Mouse (Mus musculus): Measurements from ENCODE around the gene Mrpl52. TPM values are rescaled to one million over a fixed set of nuclear protein-coding genes. Genes with fewer than 3 reads are reported as not detected.

Mrpl52 gene
- polyA plus RNA-seq, 1 experiment: 128 TPM

GRCm38 (mm10) chr14:54463108-54463958 is 36.6 kb downstream of the Mrpl52 start:
- TF ChIP-seq POLR2A (IDR thresholded peaks at IDR 0.05; ENCODE audit: extremely low read depth, insufficient read depth, low read length) (no peak), CTCF (IDR thresholded peaks at IDR 0.05; ENCODE audit: extremely low read depth, insufficient read depth, low read length) (no peak)
- no peak overlapping the region for H3K27ac ChIP-seq (ENCODE audit: insufficient read depth, low read length)
- peak overlapping the region; percentile 45 for H3K4me3 ChIP-seq (ENCODE audit: insufficient read depth, low read length)
- no peaks in the 10 kb centered on the region for H3K4me1 ChIP-seq (ENCODE audit: control insufficient read depth, insufficient read depth, low read length)

DNA sequence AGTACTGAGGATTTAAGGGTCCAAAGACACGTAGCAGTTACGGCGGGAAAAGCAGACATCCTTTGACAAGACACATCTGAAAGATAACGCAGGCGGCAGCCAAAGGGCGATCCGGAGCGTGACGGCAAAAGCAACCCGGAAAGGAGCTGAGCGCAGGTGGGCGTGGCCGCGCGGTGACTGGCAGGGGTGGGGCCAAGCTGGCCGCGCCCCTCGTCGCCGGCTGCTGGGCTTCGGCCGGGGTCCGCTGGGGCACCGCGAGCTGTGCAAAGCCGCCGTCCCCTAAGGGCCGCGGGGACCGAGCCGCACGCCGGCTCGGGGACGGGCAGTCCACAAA is 37.2 kb downstream of the Mrpl52 start, which contains the start of gene Lrp10:
TSS of gene Lrp10 (plus strand) at position 179 of the 334 bp plus-strand sequence.
- H3K27ac ChIP-seq (ENCODE audit: insufficient read depth, low read length): peak within 1 kb of the TSS; percentile 19; the same call in 1 of the 2 replicates
- H3K4me1 ChIP-seq (ENCODE audit: control insufficient read depth, insufficient read depth, low read length): no peaks in the 10 kb centered on the region
- H3K4me3 ChIP-seq (ENCODE audit: insufficient read depth, low read length): peak within 1 kb of the TSS; percentile 45
- TF ChIP-seq POLR2A (IDR thresholded peaks at IDR 0.05; ENCODE audit: extremely low read depth, insufficient read depth, low read length): peak; percentile 70
- TF ChIP-seq CTCF (IDR thresholded peaks at IDR 0.05; ENCODE audit: extremely low read depth, insufficient read depth, low read length): no peak

- H3K4me3 ChIP-seq (ENCODE audit: insufficient read depth, low read length): peak overlapping the region; percentile 45
- H3K27ac ChIP-seq (ENCODE audit: insufficient read depth, low read length): peak overlapping the region; percentile 19; the same call in 1 of the 2 replicates
- TF ChIP-seq POLR2A (IDR thresholded peaks at IDR 0.05; ENCODE audit: extremely low read depth, insufficient read depth, low read length) (no peak), CTCF (IDR thresholded peaks at IDR 0.05; ENCODE audit: extremely low read depth, insufficient read depth, low read length) (peak; percentile 56)
- H3K4me1 ChIP-seq (ENCODE audit: control insufficient read depth, insufficient read depth, low read length): no peaks in the 10 kb centered on the region
Observed at GRCm38 (mm10) chr14:54464293-54465005, 37.7 kb downstream of the Mrpl52 start.

- H3K27ac ChIP-seq (ENCODE audit: insufficient read depth, low read length): no peak overlapping the region
- TF ChIP-seq POLR2A (IDR thresholded peaks at IDR 0.05; ENCODE audit: extremely low read depth, insufficient read depth, low read length): no peak
- no peak for TF ChIP-seq CTCF (IDR thresholded peaks at IDR 0.05; ENCODE audit: extremely low read depth, insufficient read depth, low read length)
- no peak overlapping the region for H3K4me3 ChIP-seq (ENCODE audit: insufficient read depth, low read length)
- H3K4me1 ChIP-seq (ENCODE audit: control insufficient read depth, insufficient read depth, low read length): no peaks in the 10 kb centered on the region
Observed at GRCm38 (mm10) chr14:54471467-54471866, 44.8 kb downstream of the Mrpl52 start.

- Histone ChIP-seq H3K4me3 (ENCODE audit: insufficient read depth, low read length) (no peak overlapping the region), H3K27ac (ENCODE audit: insufficient read depth, low read length) (no peak overlapping the region)
Observed at GRCm38 (mm10) chr14:54472671-54473070, 46.0 kb downstream of the Mrpl52 start.

DNA sequence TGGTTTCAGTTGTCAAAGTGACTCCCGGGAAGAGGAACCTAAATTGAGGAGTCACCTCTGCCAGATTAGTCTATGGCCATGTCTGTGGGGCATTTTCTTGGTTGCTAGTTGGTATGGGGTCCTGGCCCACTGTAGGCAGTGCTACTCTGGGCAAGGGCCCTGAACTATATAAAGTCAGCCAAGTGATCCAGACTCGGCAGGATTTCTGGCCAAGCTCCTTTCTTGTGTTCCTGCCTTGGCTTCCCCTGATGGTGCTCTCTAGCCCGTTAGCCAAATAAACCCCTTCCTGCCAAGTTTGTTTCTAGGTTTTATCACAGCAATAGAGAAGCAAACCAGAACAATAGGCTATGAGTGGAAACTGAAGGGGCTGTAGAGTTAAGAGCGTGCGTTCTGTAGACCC is 48.0 kb downstream of the Mrpl52 start:
- H3K27ac ChIP-seq (ENCODE audit: insufficient read depth, low read length): no peak overlapping the region
- no peaks in the 10 kb centered on the region for H3K4me1 ChIP-seq (ENCODE audit: control insufficient read depth, insufficient read depth, low read length)
- no peak overlapping the region for H3K4me3 ChIP-seq (ENCODE audit: insufficient read depth, low read length)
- TF ChIP-seq CTCF (IDR thresholded peaks at IDR 0.05; ENCODE audit: extremely low read depth, insufficient read depth, low read length) (no peak), POLR2A (IDR thresholded peaks at IDR 0.05; ENCODE audit: extremely low read depth, insufficient read depth, low read length) (no peak)

More at GRCm38 (mm10) chr14:54472671-54473070, 46.0 kb downstream of the Mrpl52 start:
- no peaks in the 10 kb centered on the region for H3K4me1 ChIP-seq (ENCODE audit: control insufficient read depth, insufficient read depth, low read length)
- TF ChIP-seq CTCF (IDR thresholded peaks at IDR 0.05; ENCODE audit: extremely low read depth, insufficient read depth, low read length) (no peak), POLR2A (IDR thresholded peaks at IDR 0.05; ENCODE audit: extremely low read depth, insufficient read depth, low read length) (no peak)

DNA sequence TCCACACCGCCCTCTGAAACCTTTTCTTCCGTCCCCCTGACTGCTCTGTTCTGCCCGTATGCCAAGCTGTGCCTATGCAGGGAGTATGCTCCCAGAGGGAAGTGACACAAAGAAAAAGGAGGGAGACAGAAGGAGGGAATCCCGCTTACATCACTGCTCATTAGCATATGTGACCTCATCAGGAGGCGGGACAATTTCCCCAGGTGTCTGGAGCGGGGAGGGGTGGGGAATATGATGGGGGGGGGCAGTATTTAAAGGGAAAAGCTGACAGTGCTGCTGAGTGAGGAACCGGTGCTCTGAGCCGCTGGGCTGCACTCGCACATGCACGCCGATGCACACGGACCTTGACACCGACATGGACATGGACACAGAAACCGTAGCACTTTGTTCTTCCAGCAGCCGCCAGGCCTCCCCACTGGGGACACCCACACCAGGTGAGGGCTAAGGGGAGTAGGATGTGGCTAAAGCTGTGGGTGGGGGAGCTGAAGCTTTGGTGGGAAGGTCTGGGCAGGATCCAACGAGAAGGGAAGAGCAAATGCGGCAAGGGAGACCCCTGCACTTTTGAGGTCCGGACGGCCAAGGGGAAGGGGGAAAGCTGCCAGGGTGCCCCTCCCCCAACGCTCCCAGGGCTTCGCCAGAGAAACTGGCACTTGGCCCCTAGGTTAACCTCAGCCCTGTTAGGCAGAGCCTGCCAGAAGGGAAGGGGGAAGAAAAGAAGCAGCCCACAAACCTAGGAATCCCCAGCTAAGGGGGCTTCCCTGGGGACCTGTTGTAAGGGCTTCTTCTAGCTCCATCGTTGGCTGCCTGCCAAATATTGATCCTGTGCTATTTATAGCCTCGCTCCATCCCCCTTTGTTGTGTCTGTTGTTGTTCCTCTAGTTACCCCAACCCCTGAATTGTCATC is 49.5 kb downstream of the Mrpl52 start, which contains the start of gene Rem2:
TSS of gene Rem2 (plus strand) at position 160 of the 904 bp plus-strand sequence.
- Histone ChIP-seq H3K4me1 (ENCODE audit: control insufficient read depth, insufficient read depth, low read length) (no peaks in the 10 kb centered on the region), H3K4me3 (ENCODE audit: insufficient read depth, low read length) (peak within 1 kb of the TSS; percentile 74), H3K27ac (ENCODE audit: insufficient read depth, low read length) (no peak within 1 kb of the TSS)
- TF ChIP-seq CTCF (IDR thresholded peaks at IDR 0.05; ENCODE audit: extremely low read depth, insufficient read depth, low read length): no peak
- peak; percentile 67 for TF ChIP-seq POLR2A (IDR thresholded peaks at IDR 0.05; ENCODE audit: extremely low read depth, insufficient read depth, low read length)

GRCm38 (mm10) chr14:54477172-54477909 is 50.6 kb downstream of the Mrpl52 start:
- Histone ChIP-seq H3K4me3 (ENCODE audit: insufficient read depth, low read length) (peak overlapping the region; percentile 74; the same call in 1 of the 2 replicates), H3K27ac (ENCODE audit: insufficient read depth, low read length) (no peak overlapping the region)
- TF ChIP-seq CTCF (IDR thresholded peaks at IDR 0.05; ENCODE audit: extremely low read depth, insufficient read depth, low read length) (no peak), POLR2A (IDR thresholded peaks at IDR 0.05; ENCODE audit: extremely low read depth, insufficient read depth, low read length) (no peak)

More at GRCm38 (mm10) chr14:54477172-54477909, 50.6 kb downstream of the Mrpl52 start:
- H3K4me1 ChIP-seq (ENCODE audit: control insufficient read depth, insufficient read depth, low read length): no peaks in the 10 kb centered on the region

Other genes with a start within 250 kb of the Mrpl52 start
- gene Dad1, start 172.8 kb upstream of the Mrpl52 start, polyA plus RNA-seq (2012; rRNA removed): 227 and 267 TPM in 2 replicates
- 47.8 and 55.7 TPM in 2 replicates for gene Abhd4, start 172.7 kb upstream of the Mrpl52 start, polyA plus RNA-seq (2012; rRNA removed)
- not detected in 2 replicates for gene Olfr49, start 142.0 kb upstream of the Mrpl52 start, polyA plus RNA-seq (2012; rRNA removed)
- gene Oxa1l, start 66.1 kb upstream of the Mrpl52 start, polyA plus RNA-seq (2012; rRNA removed): 69.0 and 71.1 TPM in 2 replicates
- gene Slc7a7, start 9.1 kb upstream of the Mrpl52 start, polyA plus RNA-seq (2012; rRNA removed): 2.5 and 3.1 TPM in 2 replicates
- gene Mmp14, start 4.7 kb downstream of the Mrpl52 start, polyA plus RNA-seq (2012; rRNA removed): 11.0 and 11.5 TPM in 2 replicates
- gene Lrp10, start 37.2 kb downstream of the Mrpl52 start, polyA plus RNA-seq (2012; rRNA removed): 33.0 and 33.3 TPM in 2 replicates
- 6.0 and 7.9 TPM in 2 replicates for gene Rem2, start 49.2 kb downstream of the Mrpl52 start, polyA plus RNA-seq (2012; rRNA removed)
- 52.6 and 54.8 TPM in 2 replicates for gene Prmt5, start 90.6 kb downstream of the Mrpl52 start, polyA plus RNA-seq (2012; rRNA removed)
- 3.7 and 3.8 TPM in 2 replicates for gene Haus4, start 127.7 kb downstream of the Mrpl52 start, polyA plus RNA-seq (2012; rRNA removed)
- gene Ajuba, start 150.6 kb downstream of the Mrpl52 start, polyA plus RNA-seq (2012; rRNA removed): 2.3 and 3.0 TPM in 2 replicates
- 5.2 and 5.8 TPM in 2 replicates for gene 4931414P19Rik, start 179.1 kb downstream of the Mrpl52 start, polyA plus RNA-seq (2012; rRNA removed)
- gene Psmb5, start 191.1 kb downstream of the Mrpl52 start, polyA plus RNA-seq (2012; rRNA removed): 181 and 197 TPM in 2 replicates
- 0.17 and 0.23 TPM in 2 replicates for gene Psmb11, start 194.5 kb downstream of the Mrpl52 start, polyA plus RNA-seq (2012; rRNA removed)
- not detected in 2 replicates for gene Gm17606, start 214.0 kb downstream of the Mrpl52 start, polyA plus RNA-seq (2012; rRNA removed)
- gene Cdh24, start 214.5 kb downstream of the Mrpl52 start, polyA plus RNA-seq (2012; rRNA removed): 13.3 and 18.6 TPM in 2 replicates

Measured in cortical plate, adult 2 months (tissue).